Mouse (Mus musculus) natural killer cell, adult 2 months (primary cell): Measurements from ENCODE around the gene Hyal2.

ENCODE experiments used
- DNase-seq, 2 experiments: peaks; one replicate each; pipeline ENCODE4 v3.0.0; 2022; ENCODE audit warnings: low spot score in 2 of 2

Gene Hyal2

DNA sequence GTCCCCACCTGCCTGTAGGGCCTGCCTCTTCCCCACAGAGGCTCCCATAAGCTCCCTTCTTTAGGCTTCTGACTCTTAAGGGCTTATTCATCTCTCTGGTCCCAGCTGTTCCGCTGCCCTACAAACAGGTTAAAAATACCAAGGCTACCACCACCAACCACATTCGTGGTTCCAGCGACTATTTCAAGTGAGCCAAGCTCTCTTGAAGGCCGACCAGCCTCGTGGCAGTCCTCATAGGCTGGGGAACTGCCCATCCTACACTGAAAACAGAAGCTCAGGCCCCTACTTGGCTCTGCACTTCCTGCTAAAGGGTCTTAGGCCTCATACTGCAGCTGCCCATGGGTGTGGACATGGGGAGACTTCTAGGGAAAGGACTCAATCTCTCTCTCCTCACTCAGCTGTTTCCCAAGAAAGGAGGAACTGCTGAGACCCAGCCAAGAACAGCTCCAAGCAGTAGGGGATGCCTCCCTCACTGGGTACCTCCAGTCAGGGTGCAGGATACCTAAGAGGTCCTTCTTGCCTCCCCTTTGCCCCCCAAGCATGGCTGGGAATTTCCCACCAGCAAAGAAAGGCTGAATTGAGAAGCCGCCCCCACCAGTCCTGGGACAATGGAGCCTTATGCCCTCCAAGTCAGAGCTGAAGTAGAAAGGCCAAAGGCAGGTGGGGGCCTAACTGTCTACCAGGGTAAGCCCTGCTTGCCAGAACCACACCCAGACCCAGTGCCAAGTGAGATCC, 43.9 kb downstream of the Hyal2 start:
- no peak for DNase-seq

DNA sequence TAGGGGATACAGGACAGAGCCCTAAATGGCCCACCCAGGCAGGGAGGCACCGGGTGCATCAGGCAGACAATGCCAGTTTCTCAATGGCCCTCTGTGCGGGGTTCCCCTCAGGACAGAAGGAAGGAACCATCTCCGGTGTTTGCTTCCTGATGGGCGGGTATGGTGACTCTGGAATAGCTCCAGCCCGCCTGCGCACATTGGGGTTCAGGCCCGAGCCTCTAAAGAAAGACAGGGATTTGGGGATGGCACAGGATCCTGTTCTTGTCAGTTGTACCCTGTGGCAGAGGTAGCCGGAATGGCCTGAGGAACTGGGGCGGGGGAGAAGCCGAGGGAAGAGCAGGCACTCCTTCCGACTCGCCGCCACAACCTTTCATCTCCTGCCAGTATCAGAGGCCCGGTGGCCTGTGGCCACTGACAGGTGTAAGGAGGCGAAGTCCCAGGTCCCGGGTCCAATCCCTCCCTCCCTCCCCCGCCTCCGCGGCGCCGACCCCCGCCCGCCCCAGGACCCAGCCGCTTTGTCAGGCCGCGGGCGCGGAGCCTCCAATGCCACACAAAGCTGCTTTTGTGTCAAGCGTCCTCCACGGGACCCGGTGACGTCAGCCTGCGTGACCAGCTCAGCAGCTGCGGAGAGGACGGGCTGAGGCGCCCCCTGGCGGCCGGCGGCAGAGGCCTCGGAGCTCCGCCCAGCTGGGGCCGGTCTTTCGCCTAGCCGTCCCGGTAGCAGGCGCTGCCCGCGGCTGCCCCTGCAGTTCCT, 44.6 kb downstream of the Hyal2 start:
- peak; percentile 94 to 96 for DNase-seq

GRCm38 (mm10) chr9:107612945-107613569, 45.3 kb downstream of the Hyal2 start:
- DNase-seq: no peak

DNA sequence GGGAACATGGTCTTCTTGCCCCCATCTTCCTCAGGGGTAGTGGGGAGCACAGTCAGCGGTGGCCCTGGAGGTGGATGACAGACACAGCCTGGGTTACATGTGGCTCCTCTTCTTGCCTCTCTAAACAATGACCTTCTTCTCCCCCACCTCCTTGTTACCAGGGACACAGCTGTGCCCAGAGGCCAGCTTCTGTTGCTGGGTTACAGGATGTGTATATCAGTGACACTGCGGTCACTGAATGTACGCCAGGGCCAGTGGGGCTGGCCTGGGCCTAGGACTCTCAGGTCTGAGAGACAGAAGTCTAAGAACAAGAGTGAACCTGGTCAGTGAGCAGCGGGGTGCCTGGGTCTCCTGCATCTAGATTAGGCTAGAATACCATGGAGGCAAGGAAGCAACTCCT, 47.3 kb downstream of the Hyal2 start:
- DNase-seq: no peak

- DNase-seq: no peak
Observed at GRCm38 (mm10) chr9:107617461-107617860, 49.7 kb downstream of the Hyal2 start.

DNA sequence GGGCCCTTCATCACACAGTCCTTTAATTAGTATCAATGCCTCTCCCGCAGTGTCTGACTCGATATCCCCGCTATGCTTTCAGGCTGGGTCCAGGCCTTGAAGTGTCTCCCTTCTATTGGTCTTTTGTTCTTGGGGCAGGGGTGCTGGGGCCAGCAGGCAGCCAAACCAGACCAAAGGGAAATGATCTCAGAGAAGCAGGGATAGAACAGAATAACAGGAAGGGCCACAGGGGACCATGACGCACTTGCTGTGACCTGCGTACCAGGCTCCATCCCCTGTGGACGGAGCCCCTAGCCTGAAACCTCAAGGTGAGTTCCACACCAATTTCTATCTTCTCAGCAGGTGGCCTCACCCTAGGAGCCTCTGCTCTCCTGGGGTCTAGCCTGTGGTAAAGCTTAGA, 50.4 kb downstream of the Hyal2 start:
- DNase-seq: no peak

- DNase-seq: no peak
Observed at GRCm38 (mm10) chr9:107618778-107619545, 51.2 kb downstream of the Hyal2 start.

DNA sequence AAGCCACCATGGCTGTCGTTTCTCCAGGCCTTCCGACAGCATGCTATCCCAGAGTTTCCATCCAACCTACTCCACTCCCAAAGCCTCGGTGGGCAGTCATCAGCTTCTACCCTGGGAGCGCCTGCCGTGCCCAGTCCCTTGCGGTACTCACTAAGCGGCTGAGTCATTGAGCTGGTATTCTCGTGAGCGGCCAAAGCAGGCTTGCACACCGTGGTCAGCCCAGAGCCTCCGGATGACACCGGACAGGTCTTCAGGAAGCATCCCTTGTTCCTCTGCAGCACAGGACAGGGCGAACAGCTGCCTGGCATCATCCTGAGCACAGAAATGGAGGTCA, 51.8 kb downstream of the Hyal2 start:
- DNase-seq: no peak

GRCm38 (mm10) chr9:107620954-107621353, 53.2 kb downstream of the Hyal2 start:
- no peak for DNase-seq
